Mouse (Mus musculus): ENCODE measurements around the gene Gm3250.
"Not testable (repeated sequence)": the region's sequence is repeated elsewhere in the genome, so short reads cannot be mapped to it uniquely, and the experiment has no call there.

Gene Gm3250

DNA sequence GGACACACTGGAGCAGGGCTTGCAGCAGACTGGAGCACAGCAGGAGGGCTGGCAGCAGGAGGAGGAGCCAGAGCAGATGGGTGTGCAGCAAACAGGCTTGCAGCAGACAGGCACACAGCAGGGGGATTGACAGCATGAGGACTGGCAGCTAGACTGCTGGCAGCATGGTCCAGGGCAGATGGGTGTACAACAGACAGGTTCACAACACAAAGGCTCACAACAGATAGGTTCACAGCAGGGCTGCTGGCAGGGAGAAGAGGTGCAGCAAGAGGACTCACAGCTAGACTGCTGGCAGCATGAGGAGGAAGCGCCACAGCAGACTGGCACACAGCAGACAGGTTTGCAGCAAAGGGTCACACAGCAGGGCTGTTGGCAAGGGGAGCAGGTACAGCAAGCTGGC, 31.7 kb downstream of the Gm3250 start:
- not testable (repeated sequence) for DNase-seq (ENCODE audit: low spot score)

DNA sequence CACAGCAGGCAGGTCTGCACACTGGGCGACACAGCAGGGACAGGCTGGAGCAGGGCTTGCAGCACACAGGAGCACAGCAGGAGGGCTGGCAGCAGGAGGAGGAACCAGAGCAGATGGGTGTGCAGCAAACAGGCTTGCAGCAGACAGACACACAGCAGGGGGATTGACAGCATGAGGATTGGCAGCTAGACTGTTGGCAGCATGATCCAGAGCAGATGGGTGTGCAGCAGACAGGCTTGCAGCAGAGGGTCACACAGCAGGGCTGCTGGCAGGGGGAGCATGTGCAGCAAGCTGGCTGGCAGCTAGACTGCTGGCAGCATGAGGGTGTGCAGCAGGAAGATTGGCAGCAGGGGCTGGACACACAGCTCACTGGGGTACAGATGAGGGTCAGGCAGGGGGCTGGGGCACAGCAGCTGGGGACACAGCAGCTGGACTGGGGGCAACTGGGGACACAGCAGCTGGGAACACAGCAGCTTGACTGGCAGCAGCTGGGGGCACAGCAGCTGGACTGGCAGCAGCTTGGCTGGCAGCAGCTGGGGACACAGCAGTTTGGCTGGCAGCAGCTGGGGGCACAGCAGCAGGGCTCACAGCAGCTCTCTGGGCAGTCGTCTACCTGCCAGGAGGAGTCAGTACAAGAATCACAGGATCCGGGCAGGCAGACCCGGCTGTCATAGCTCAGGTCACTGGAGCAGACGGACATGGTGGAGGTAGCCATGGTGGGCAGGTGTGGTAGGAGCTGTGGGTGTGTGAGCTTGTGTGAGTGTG, 40.2 kb downstream of the Gm3250 start, which contains the start of gene Gm18596:
Gene Gm18596 (minus strand): TSS at position 715 of the 765 bp plus-strand sequence.
- not testable (repeated sequence) for DNase-seq (ENCODE audit: low spot score)

DNA sequence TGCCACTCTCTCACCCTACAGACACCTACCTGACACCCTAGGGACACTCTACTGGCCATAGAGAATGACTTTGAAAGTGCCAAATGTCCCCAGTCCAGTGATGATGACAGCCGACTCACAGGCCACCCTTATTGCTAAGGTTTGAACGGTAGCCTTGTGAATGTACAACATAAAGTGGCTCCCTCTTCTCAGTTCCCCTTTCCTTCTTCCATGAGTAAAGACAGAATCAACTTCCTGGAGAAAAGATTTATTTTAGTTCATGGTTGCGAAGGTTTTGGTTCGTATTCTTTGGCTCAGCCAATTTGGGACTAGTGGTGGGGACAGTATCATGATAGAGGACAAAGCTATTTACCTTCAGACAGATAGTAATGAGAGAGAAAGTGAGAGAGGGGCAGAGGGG, 43.4 kb downstream of the Gm3250 start:
- DNase-seq (ENCODE audit: low spot score), result no peak

DNA sequence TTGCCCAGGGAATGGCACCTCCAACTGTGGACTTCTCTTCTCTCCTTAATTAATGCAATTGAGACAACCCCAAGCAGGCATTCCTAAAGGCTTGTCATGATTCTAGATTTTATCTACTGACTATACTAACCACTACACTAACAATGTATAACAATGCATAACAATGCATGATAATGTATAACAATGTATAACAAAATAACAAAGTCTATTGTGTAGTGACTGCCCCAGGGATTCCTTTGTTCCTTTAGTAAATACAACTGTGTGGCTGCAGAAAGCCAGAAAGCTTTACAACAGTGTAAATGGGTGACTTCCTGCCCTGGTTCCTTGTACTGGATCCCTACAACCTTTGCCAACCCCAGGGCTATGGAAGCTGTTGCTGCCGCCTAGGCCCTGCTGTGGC, 46.4 kb downstream of the Gm3250 start:
- no peak for DNase-seq (ENCODE audit: low spot score)
